Mouse (Mus musculus): Measurements from ENCODE around the gene Jazf1.

The Jazf1 gene

GRCm38 (mm10) chr6:53010286-53010685, 58.1 kb downstream of the Jazf1 start:
- DNase-seq (ENCODE audit: low spot score in 2 of 2) = no peak

- no peak for DNase-seq (ENCODE audit: low spot score in 2 of 2)
These were observed 62.4 kb downstream of the Jazf1 start for GRCm38 (mm10) chr6:53006032-53006431.

- DNase-seq (ENCODE audit: low spot score in 2 of 2) = no peak
These were observed 62.9 kb downstream of the Jazf1 start for GRCm38 (mm10) chr6:53005544-53005943.

GRCm38 (mm10) chr6:52990816-52991215, 77.6 kb downstream of the Jazf1 start:
- no peak for DNase-seq (ENCODE audit: low spot score in 2 of 2)

- DNase-seq (ENCODE audit: low spot score in 2 of 2) = no peak
These were observed 80.4 kb downstream of the Jazf1 start for GRCm38 (mm10) chr6:52987905-52988640.

- DNase-seq (ENCODE audit: low spot score in 2 of 2) = no peak
These were observed 81.0 kb downstream of the Jazf1 start for GRCm38 (mm10) chr6:52987391-52987790.

GRCm38 (mm10) chr6:52982175-52982574, 86.3 kb downstream of the Jazf1 start:
- no peak for DNase-seq (ENCODE audit: low spot score in 2 of 2)

GRCm38 (mm10) chr6:52979503-52979902, 88.9 kb downstream of the Jazf1 start:
- DNase-seq (ENCODE audit: low spot score in 2 of 2) = no peak

GRCm38 (mm10) chr6:52973351-52973750, 95.1 kb downstream of the Jazf1 start:
- DNase-seq (ENCODE audit: low spot score in 2 of 2) = no peak

GRCm38 (mm10) chr6:52972138-52972537, 96.3 kb downstream of the Jazf1 start:
- DNase-seq (ENCODE audit: low spot score in 2 of 2) = no peak

- peak in 1 of 2 experiments; percentile 48 for DNase-seq (ENCODE audit: low spot score in 2 of 2)
These were observed 98.6 kb downstream of the Jazf1 start for GRCm38 (mm10) chr6:52969717-52970261.

GRCm38 (mm10) chr6:52968346-52968891, 100.0 kb downstream of the Jazf1 start:
- DNase-seq (ENCODE audit: low spot score in 2 of 2) = no peak

GRCm38 (mm10) chr6:52967557-52968270, 100.7 kb downstream of the Jazf1 start:
- DNase-seq (ENCODE audit: low spot score in 2 of 2) = no peak

GRCm38 (mm10) chr6:52966001-52966400, 102.4 kb downstream of the Jazf1 start:
- DNase-seq (ENCODE audit: low spot score in 2 of 2) = no peak

- DNase-seq (ENCODE audit: low spot score in 2 of 2) = no peak
These were observed 103.1 kb downstream of the Jazf1 start for GRCm38 (mm10) chr6:52965340-52965739.

GRCm38 (mm10) chr6:52963840-52964690, 104.4 kb downstream of the Jazf1 start:
- DNase-seq (ENCODE audit: low spot score in 2 of 2) = no peak

GRCm38 (mm10) chr6:52963430-52963732, 105.0 kb downstream of the Jazf1 start:
- no peak for DNase-seq (ENCODE audit: low spot score in 2 of 2)

GRCm38 (mm10) chr6:52962600-52963429, 105.6 kb downstream of the Jazf1 start:
- no peak for DNase-seq (ENCODE audit: low spot score in 2 of 2)

GRCm38 (mm10) chr6:52961660-52962490, 106.6 kb downstream of the Jazf1 start:
- DNase-seq (ENCODE audit: low spot score in 2 of 2) = no peak

GRCm38 (mm10) chr6:52957730-52958129, 110.7 kb downstream of the Jazf1 start:
- peak; percentile 29 to 59 for DNase-seq (ENCODE audit: low spot score in 2 of 2)
